Mouse (Mus musculus) cerebellum, adult 2 months (tissue): Measurements from ENCODE around the gene Pvalb.

ENCODE experiments used
- CTCF ChIP-seq: fragments of 200-500 bp; IDR thresholded peaks from 2 replicates; pipeline ENCODE4 v1.5.1; 2011; ENCODE audit warnings: low read depth, mild to moderate bottlenecking, control low read depth, low read length, moderate library complexity, borderline replicate concordance; ENCODE audit not compliant: insufficient read depth
- POLR2A ChIP-seq: fragments of 200-500 bp; IDR thresholded peaks from 2 replicates; pipeline ENCODE4 v1.6.1; 2011; ENCODE audit warnings: low read length, control low read depth, borderline replicate concordance; ENCODE audit not compliant: insufficient read depth

GRCm38 (mm10) chr15:78243774-78244173, 37.6 kb upstream of the Pvalb start:
- TF ChIP-seq POLR2A (no peak), CTCF (no peak)
